Mouse (Mus musculus) c-Kit-positive CD71-negative TER-119-negative erythroid progenitor cells, embryonic 14.5 days (primary cell): Measurements from ENCODE around the gene Ispd.

Source experiments
- DNase-seq: peaks from one replicate; pipeline ENCODE4 v3.0.0-alpha.2; 2013; ENCODE audit warnings: low read depth

Ispd gene

GRCm38 (mm10) chr12:36713866-36714662 lies 332.8 kb downstream of the Ispd start:
- DNase-seq = peak; percentile 14

GRCm38 (mm10) chr12:36717526-36717925 lies 336.3 kb downstream of the Ispd start:
- DNase-seq = no peak

- DNase-seq = no peak
These were observed 337.2 kb downstream of the Ispd start for GRCm38 (mm10) chr12:36718417-36718816.

GRCm38 (mm10) chr12:36719074-36719473 lies 337.8 kb downstream of the Ispd start:
- DNase-seq = no peak

GRCm38 (mm10) chr12:36720779-36721178 lies 339.5 kb downstream of the Ispd start:
- DNase-seq = no peak

- DNase-seq = no peak
These were observed 340.0 kb downstream of the Ispd start for GRCm38 (mm10) chr12:36721223-36721622.

GRCm38 (mm10) chr12:36722754-36723153 lies 341.5 kb downstream of the Ispd start:
- no peak for DNase-seq

- no peak for DNase-seq
These were observed 342.1 kb downstream of the Ispd start for GRCm38 (mm10) chr12:36723302-36723701.

- DNase-seq = no peak
These were observed 343.0 kb downstream of the Ispd start for GRCm38 (mm10) chr12:36724297-36724696.

GRCm38 (mm10) chr12:36725250-36725649 lies 344.0 kb downstream of the Ispd start:
- DNase-seq = no peak

GRCm38 (mm10) chr12:36726026-36726425 lies 344.8 kb downstream of the Ispd start:
- no peak for DNase-seq

GRCm38 (mm10) chr12:36733673-36734371 lies 352.6 kb downstream of the Ispd start:
- DNase-seq = no peak
